Mouse (Mus musculus) CD4-positive, CD25-positive, alpha-beta regulatory T cell, adult 2 months (primary cell): ENCODE data around the gene Repin1.

Experiments
- DNase-seq: peaks from one replicate; pipeline ENCODE4 v3.0.0-alpha.2; 2012; ENCODE audit warnings: low read depth, low spot score

Gene Repin1

GRCm38 (mm10) chr6:48593158-48594042, at the start of gene Repin1, which contains the start of gene Gm44965:
Gene Repin1 (plus strand): TSS chr6:48593883.
Gene Gm44965 (plus strand): TSS chr6:48593941.
- DNase-seq = peak; percentile 69

DNA sequence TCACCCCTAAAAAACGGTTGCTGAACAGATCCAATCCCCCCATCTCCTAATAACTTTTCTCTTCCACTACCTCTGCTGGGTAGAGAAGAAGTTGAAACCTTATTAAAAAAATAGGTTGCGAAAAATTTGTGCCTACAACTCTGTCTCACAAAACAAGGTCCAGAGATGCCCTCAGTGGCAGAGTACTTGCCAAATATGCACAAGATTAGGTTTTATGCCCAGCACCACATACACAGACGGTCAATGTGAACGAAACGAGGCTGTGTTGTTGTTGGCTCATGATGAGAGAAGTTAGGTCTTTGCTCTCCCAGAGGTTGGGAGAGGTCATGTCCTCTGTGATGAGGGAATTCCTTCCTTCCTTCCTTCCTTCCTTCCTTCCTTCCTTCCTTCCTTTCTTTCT, 48.4 kb upstream of the Repin1 start:
- no peak for DNase-seq

DNA sequence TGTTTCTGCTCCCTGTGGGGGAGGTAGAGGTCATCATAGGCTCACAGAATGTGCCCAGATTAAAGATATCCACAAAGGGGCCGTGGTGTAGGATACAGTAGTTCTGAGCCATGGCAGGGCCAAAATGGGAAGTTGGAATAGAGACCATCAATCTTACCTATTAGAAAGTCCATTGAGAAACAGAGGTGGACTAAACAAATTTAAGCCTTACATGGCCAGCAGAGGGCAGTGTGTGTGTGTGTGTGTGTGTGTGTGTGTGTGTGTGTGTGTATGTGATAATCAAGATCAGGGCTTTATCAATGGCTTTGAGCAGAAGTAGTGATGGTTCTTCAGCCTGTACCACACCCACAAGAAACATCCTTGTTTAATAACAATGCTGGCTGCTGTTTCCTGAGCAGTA, 47.4 kb upstream of the Repin1 start:
- DNase-seq = peak; percentile 70

- no peak for DNase-seq
Measured at GRCm38 (mm10) chr6:48546858-48547257, 46.8 kb upstream of the Repin1 start.

- DNase-seq = no peak
Measured at GRCm38 (mm10) chr6:48548314-48548713, 45.4 kb upstream of the Repin1 start.

DNA sequence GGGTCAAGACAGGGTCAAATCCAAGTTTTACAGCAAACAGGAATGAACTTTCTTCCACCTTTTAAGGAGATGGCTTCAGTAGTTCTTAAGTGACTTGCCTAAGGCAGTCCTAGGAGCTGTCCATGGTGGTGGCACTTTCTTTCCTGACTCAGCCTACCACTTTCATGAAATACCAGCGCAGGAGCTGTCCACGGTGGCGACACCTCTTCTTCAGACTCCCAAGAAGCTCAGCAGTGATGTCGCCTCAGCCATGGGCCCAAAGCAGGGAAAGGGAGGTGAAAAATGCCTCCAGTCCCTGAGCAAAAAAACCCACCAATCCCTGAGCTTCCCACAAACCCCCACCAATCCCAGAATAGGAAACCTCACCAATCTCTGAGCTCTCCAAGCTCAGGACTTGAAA, 40.8 kb upstream of the Repin1 start:
- peak; percentile 68 for DNase-seq

GRCm38 (mm10) chr6:48553819-48554218, 39.9 kb upstream of the Repin1 start:
- no peak for DNase-seq

GRCm38 (mm10) chr6:48554280-48555103, 39.2 kb upstream of the Repin1 start, which contains the start of gene Lrrc61:
Gene Lrrc61 (plus strand): TSS chr6:48554796.
- DNase-seq = peak; percentile 97

GRCm38 (mm10) chr6:48555104-48555890, 38.4 kb upstream of the Repin1 start:
- DNase-seq = peak; percentile 44

GRCm38 (mm10) chr6:48555956-48556355, 37.7 kb upstream of the Repin1 start:
- DNase-seq = no peak

- DNase-seq = no peak
Measured at GRCm38 (mm10) chr6:48565693-48566310, 27.9 kb upstream of the Repin1 start.

- no peak for DNase-seq
Measured at GRCm38 (mm10) chr6:48566312-48566711, 27.4 kb upstream of the Repin1 start.

- no peak for DNase-seq
Measured at GRCm38 (mm10) chr6:48568036-48568984, 25.4 kb upstream of the Repin1 start.

- DNase-seq = peak; percentile 37
Measured at GRCm38 (mm10) chr6:48569065-48569807, 24.4 kb upstream of the Repin1 start.

DNA sequence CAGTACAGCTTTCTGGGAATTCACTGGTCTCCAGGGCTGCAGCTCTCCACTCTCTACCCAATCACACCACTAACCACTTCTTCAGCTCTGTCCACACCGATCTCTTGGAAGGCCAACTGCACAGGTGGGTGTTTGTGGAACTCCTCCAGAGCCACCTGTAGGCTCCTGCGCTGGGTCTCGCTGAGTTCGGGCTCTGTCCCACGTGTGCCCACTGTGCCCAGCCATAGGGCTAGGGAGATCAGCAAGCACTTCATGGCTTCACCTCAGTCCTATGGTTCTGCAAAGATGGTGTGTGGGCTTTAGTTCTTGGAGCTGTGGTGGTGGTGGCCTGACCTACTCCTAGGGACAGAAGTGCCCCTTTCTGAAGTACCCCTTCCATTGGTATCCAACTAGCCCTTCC, 21.7 kb upstream of the Repin1 start:
- no peak for DNase-seq

GRCm38 (mm10) chr6:48572572-48573061, 21.1 kb upstream of the Repin1 start, which contains the start of gene Rarres2:
Gene Rarres2 (minus strand): TSS chr6:48572789.
- no peak for DNase-seq

DNA sequence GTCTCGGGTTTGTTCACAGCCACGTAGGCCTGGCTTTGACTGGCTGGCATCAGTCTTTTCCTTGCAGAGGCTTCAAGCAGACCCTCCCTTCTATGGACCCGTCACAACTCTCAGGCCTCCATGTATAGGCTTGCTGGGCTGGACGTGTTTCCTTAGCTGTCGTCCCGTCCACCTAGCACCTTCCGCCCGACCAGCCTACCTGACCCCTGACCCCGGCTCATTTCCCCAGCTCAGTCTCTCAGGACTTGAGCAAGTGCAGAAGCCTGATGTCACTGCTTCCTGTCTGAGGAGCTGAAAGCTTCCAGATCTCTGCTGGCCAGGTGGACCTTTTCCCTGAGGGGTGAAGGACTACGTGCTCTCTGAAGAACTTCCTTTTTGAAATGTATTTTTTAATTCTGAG, 20.4 kb upstream of the Repin1 start:
- DNase-seq = no peak

DNA sequence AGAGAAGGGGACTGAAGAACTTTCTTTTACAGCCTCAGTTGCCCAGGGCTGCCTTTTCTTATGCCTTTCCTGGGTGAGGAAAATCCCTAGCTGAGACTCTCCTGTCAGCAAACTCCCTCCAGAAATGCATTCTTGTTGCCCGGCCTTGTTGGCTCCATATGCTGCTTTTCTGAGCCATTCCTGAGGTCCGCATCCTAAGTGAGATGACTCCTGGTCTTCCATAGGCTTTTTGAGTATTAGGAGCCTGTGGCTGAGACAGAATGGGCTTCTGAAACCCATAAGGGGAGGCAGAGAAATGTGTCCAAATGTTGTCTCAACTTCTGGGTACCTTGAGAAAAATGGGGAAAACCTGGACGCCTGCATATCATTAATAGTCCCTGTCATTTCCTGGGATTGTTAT, 19.7 kb upstream of the Repin1 start:
- no peak for DNase-seq

DNA sequence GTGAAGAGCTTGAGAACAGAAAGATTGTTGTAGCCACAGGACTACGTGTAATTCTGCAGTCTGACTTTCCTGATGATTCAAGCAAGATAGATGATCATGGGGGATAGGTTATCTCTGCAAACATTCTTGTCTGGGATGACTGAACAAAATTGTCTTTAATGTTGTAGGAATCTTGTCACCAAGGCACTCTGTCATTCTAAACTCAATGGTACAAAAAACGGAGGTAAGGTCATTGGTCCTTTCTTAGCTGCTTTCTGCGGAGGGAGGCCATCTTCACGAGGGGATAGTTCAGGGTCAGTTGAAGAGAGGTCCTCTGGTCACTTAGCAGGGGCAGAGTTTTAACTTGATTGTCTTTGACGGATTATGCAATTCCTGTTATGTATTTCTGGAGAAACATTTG, 14.9 kb upstream of the Repin1 start:
- DNase-seq = no peak
